Mouse (Mus musculus) liver, adult 2 months (tissue): ENCODE data around the gene Rpgrip1.

Experiments
- CTCF ChIP-seq: fragments of 200-500 bp; IDR thresholded peaks from 2 replicates; pipeline ENCODE4 v1.5.1; 2011; ENCODE audit warnings: low read depth, low read length, control low read depth
- POLR2A ChIP-seq: fragments of 200-500 bp; IDR thresholded peaks from 2 replicates; pipeline ENCODE4 v1.6.1; 2011; ENCODE audit warnings: low read length, control low read depth; ENCODE audit not compliant: insufficient read depth; ENCODE audit errors: extremely low read depth

DNA sequence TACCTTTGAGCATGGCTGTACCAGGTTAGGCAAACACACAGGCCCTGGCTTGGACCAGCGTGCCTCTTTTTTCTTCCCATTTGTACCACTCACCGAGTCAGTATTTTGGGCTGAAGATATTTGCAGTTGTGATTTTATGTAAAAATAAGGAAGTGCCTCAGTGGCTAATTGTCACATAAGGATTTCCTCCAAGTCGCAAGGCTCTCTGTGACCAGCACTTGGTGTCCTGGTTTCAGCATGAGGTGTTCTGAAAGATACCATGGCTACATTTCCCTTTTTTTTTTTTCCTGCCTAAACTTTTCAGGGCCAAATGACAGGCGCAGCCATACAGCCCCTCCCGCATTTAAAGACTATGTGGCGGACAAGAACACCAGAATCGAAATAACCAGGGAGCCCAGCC, 9.7 kb downstream of the Rpgrip1 start:
- TF ChIP-seq POLR2A = no peak
- no peak for TF ChIP-seq CTCF
